Mouse (Mus musculus) right cerebral cortex, adult 18-20 months (tissue): ENCODE results near the gene Otc.
A peak's percentile ranks its signal among the peaks of the same experiment; 100 is the strongest.

ENCODE experiments used
- DNase-seq: peaks from one replicate; pipeline ENCODE4 v3.0.0; 2022; ENCODE audit warnings: mixed read lengths

Gene Otc

GRCm38 (mm10) chrX:10251852-10252504 is at the start of gene Otc:
Gene Otc (plus strand): TSS chrX:10252305.
- no peak for DNase-seq

- no peak for DNase-seq
These were observed 46.2 kb upstream of the Otc start for GRCm38 (mm10) chrX:10205937-10206336.

DNA sequence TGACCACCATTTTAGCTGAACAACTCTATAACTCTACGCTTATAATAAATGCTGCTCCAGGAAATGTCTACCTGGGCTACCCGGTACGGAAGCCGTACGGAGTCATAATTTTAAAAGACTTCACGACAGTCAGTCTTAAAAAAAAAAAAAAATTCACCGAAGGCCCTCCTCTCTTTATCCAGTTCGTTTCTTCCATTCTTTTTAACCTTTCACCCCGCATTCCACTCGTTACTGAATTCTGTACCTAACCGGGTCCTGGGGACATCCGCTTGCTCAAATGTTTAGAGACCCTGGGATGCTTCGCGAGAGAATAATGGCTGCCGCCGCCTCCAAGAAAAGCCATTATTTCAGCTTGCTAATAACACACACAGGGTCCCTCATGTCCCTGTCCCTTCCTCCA is 36.1 kb upstream of the Otc start:
- DNase-seq: peak; percentile 23

- DNase-seq: peak; percentile 86
These were observed 35.6 kb upstream of the Otc start, which contains the start of gene Rpgr for GRCm38 (mm10) chrX:10216410-10216949. Gene Rpgr (minus strand): TSS chrX:10216920.

DNA sequence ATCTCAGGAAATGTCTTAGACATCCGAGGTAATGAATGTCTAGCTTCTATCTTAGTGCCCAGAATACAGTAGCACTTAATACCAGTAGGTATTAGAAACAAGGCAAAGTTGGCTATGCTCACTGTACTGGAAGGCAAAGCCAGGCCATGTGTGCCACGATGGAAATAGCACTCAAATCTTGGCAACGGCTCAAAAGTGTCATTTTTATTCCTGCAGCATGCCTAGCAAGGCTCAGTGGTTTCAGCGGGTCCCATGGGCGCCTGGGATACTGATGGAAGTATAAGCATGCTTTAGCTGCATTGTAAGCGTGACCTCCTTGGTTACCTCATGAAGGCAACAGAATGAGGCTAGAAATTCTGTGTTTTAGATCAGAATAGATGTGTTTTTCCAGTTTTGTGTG is 32.8 kb upstream of the Otc start:
- DNase-seq: no peak

- peak; percentile 7 for DNase-seq
These were observed 19.1 kb upstream of the Otc start for GRCm38 (mm10) chrX:10233051-10233450.

- no peak for DNase-seq
These were observed 17.5 kb upstream of the Otc start for GRCm38 (mm10) chrX:10234617-10235016.

DNA sequence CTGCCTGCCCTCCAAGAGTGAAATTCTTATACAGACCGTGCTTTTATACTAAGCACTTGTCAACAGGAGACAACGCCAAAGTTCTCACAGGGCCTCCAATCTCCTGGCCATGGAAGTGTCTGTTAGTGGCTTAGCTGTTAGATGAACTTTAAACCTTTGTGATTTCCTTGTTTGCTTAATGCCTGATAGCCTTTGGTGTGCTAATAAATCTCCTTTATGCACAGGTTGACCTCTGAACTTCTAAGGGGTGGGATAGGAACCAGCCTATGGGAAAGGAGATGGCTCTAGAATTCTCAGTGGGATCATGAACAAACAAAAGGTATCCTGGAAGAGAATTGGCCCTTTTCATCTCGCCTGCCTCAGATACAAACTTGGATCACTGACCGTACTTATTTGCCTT is 12.6 kb upstream of the Otc start:
- DNase-seq: no peak

GRCm38 (mm10) chrX:10243916-10244315 is 8.2 kb upstream of the Otc start:
- no peak for DNase-seq

- no peak for DNase-seq
These were observed 748 bp upstream of the Otc start for GRCm38 (mm10) chrX:10251357-10251756.

- no peak for DNase-seq
These were observed 5.7 kb downstream of the Otc start for GRCm38 (mm10) chrX:10257774-10258173.

DNA sequence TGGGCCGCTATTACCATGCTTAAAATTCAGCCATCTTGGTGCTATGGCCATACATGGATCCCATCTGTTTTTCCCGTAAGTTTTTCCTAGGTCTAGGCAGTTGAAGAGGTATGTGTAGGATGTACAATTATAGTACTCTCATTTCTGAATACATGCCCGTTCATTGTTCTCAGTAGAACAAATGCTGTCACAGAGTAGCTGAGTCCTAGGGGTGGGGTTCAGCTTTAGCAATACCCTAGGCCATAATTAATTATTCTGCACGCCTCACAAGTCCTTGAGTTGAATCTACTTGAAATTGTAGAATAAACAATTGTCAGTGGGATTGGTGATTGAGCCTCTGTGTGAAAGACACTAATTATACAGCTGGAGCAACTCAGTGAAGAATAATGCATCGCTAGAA is 6.2 kb downstream of the Otc start:
- no peak for DNase-seq

DNA sequence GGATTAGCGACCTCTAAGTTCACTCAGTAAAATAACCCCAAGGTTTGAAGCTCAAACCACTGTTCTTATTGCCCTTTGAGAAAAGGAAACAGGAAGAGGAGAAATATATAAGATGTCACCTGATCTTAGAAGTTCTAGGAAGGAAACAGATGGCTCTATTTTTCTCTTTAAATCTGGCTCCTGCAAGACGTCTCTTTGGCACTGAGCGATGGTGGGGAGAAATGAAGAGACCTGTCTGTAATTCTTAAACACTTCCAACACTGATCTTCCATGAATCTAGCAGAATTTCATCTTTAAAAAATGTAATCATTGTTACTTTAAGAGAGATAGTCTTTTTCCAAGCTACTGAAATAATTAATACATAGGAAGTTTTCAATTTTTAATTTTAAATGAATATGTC is 16.2 kb downstream of the Otc start:
- no peak for DNase-seq

DNA sequence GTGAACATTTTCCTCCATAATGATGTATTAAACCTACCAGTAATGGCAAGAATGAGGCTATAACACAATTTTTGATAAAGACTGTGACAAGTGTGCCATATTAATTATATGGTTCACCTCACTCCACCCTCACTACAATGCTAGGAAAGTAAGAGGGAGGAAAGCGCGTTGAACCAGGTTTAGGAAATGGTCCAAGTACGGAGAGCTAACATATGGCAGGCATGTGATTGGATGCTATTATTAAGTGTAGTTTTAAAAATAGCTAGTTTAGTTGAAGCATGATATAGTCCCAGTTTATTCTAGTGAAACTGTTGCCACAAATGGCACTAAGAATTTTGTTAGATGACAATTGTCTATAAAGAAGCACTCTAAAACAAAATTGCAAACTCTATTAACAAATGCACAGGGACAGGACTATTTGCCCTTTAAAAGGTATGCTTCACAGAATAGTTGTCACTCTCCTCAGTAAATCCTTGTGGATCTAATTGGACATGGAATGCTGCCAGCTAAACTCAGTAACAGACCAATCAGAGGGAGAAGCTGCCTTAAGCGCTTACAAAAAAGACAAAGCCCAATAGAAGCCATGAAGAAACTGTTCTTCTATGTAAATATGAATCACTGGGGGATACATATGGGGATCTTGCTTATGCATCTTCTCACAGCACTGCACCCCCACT is 16.8 kb downstream of the Otc start:
- no peak for DNase-seq

- no peak for DNase-seq
These were observed 45.2 kb downstream of the Otc start for GRCm38 (mm10) chrX:10297341-10297740.

GRCm38 (mm10) chrX:10318176-10318575 is 66.1 kb downstream of the Otc start:
- no peak for DNase-seq

DNA sequence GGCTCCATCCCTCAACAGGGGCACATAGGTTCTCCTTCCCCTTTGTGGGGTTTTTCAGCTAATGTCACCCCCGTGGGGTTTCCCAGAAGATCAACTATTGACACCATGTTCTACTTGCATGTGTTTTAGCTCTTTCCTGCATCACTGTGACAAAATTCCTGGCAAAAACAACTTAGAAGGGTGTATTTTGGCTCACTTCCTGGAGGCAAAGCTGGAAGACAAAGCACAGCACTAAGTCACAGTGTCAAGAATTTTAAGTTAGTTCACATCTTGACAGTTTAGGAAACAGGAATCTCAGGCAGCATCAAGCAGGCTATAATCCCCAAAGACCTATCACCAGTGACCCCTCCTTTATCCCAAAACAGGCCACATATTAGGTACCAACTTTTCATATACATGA is 78.1 kb downstream of the Otc start:
- no peak for DNase-seq

DNA sequence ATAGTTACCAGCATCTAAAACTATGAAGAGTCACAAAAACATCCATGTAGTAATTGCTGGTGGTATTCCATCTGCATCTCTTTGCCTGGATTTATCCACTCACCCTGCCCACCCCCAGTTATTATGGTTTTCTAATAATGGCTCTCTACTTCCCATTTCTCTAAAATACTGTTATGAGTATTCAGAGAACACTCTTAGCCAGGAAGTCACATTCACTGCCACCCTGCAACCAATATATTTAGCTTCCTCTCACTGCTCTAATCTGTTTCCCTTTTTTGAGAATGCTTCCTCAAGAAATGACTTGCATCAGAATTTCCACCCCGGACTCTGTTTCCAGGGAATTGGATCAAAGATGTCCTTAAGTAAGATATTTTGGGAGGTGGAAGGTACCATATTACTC is 79.6 kb downstream of the Otc start:
- DNase-seq: no peak

GRCm38 (mm10) chrX:10336816-10337215 is 84.7 kb downstream of the Otc start:
- no peak for DNase-seq

DNA sequence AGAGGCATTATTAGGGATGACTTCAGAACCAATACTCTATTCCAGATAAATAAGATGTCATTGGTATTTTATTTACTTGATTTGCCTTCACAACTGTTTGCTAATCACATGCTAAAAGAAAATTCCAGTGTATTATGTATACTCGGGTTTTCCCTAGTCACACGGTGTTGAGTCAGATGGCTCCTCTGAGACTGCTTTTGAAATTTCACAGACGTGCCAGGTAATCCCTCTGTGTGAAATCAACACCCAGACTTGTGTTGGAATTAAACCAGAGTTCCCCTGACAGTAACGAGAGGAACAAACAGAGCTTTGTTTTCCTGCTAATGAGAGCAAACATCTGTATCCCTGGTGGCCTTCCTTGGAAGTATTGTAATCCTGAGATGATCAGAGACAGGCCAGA is 103.8 kb downstream of the Otc start:
- no peak for DNase-seq
